Mouse (Mus musculus) gastrocnemius, adult 18-20 months (tissue): Measurements from ENCODE around the gene Cox14. TPM values are rescaled to one million over a fixed set of nuclear protein-coding genes. Genes with fewer than 3 reads are reported as not detected.
"Not testable (repeated sequence)": the region's sequence is repeated elsewhere in the genome, so short reads cannot be mapped to it uniquely, and the experiment has no call there.

Source experiments
- DNase-seq: peaks from one replicate; pipeline ENCODE4 v3.0.0; 2021; ENCODE audit warnings: low spot score
- long read RNA-seq, 2 experiments: library from polyadenylated mRNA; stranded (forward); transcript quantifications; one replicate each; pipeline ENCODE4 v2.0.0; 2021
- total RNA-seq, 2 experiments: library from RNA; stranded (reverse); gene quantifications; 2 replicates each; pipeline ENCODE4 v1.2.3; 2021

Gene Cox14
- total RNA-seq: 100 to 1,000 TPM; 139 to 156 TPM
- long read RNA-seq, experiment 1, transcript Cox14-201 (2 exons, 723 nt): major isoform, 316 of 330 reads
- long read RNA-seq, experiment 1, partial matches to known transcripts: 12 of 330 reads
- long read RNA-seq, experiment 1, other reads (novel, unspliced or antisense): 2 of 330 reads
- long read RNA-seq, experiment 2, transcript Cox14-201 (2 exons, 723 nt): major isoform, 250 of 262 reads
- long read RNA-seq, experiment 2, partial matches to known transcripts: 9 of 262 reads
- long read RNA-seq, experiment 2, other reads (novel, unspliced or antisense): 3 of 262 reads

DNA sequence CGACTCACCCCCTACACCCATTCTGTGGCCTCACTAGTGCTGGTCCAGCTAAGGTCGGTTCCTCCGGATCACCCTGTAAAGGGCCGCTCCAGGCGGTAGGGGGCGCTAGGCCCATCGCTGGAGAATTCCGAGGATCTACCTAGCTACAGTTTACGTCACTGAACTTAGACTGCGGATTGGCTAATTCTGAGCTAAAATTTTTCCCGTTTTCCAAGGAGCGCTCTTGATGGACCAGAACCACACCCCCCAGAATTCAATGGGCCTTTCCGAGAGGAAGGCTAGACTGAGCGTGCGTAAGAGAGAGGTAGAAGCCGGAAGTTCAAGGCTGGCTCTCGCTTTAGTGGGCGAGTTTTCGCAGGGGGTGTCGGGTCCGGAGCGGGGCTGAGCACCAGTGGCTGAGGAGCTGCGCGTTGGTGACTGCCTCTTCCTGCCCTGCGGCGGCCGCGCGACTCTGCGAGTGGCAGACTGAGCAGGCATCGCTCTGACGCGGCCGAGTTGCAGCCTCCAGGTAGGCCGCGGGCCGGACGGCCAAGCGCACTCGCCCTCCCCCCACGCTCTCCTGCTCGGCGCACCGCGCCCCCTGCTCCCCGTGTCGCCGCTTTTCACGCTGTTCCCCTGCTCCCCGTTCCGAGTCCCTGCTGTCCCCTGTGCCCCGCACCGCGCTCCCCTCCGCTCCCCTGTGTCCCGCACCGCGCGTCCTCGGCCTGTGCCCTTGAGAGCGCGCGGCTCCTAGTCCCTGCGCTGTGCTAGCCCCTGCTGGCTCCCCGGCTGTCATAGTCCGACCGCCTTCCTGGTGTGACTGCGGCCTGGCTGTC lies at the start of gene Cox14:
Gene Cox14 (plus strand): TSS at position 278 of the 815 bp plus-strand sequence.
- DNase-seq: peak; percentile 97

DNA sequence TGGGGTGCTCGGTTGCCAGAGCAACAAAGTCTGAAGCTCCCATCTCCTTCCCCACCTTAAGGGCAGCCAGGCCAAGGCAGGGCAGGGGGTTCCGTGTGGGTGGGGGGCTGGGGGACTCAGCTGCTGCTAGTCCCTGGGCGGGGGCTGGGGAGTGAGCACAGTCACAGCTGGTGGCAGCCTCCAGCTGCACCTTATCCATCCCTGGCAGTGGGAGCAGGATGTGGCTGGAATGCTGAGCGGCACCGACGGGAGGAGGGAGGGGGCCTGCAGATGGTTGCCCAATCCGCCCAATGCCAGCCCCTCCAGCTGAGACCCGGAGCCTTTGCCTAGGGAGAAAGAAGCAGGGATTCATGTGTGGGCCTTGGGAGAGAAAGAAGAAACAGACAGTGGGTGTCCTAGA lies 48.3 kb upstream of the Cox14 start:
- no peak for DNase-seq

DNA sequence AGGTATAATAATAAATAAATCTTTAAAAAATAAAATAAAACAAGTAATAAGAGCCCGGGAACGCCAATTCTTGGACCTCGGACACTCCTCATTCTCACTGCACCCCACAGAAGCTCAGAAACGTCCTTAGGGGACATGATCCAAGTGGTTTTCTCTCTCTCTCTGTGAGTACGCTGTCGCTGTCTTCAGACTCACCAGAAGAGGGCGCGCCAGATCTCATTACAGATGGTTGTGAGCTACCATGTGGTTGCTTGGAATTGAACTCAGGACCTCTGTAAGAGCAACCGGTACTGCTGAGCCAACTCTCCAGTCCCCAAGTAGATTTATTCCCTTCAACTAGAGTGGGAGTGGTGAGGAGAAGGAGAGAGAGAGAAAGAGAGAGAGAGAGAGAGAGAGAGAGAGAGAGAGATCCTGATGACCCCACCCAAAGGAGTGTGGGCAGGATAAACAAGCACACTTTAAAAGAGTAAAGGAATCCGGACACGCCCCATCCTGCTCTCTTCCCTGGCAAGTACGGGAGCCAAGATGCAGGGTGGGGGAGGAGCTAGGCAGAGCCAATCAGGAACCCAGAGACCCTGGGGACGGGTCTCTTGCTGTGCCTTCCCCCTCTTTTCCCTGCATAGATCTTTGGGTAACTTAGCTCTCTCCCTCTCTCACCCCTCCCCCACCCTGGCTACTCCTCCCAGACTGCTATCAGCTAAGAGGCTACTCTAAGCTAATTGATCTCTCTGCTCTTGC lies 47.2 kb upstream of the Cox14 start:
- no peak for DNase-seq

DNA sequence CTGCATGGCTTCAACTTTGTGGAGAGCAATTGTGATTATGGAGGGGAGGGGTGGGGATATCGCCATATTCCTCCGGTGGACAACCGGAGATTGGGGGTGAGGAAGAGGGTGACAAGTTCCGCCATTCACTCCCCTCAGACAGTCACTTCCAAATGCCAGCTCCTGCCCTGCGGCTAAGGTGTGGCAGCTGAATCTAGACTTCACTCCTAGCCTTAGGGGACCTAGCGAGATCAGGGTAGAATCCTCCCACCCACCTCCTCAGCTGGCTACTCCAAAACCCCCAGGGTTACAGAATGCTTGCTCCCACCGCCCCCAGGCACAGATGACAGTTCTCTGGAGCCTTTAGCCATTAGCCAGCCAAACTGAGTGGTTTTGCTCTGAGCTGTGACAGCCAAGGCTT lies 46.4 kb upstream of the Cox14 start:
- DNase-seq: no peak

DNA sequence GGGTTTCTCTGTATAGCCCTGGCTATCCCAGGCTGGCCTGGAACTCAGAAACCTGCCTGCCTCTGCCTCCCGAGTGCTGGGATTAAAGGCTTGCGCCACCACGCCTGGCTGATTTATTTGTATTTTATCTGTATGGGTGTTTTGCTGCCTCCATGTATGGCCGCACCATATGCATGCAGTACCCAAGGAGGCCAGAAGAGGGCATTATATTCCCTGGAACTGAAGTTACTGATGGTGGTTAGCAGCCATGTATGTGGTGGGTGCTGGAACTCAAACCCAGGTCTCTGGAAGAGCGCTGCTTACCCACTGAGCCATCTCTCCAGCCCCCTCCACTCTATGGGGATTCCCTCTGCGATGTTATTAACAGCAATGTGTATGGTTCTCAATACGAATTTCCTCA lies 42.5 kb upstream of the Cox14 start:
- no peak for DNase-seq

DNA sequence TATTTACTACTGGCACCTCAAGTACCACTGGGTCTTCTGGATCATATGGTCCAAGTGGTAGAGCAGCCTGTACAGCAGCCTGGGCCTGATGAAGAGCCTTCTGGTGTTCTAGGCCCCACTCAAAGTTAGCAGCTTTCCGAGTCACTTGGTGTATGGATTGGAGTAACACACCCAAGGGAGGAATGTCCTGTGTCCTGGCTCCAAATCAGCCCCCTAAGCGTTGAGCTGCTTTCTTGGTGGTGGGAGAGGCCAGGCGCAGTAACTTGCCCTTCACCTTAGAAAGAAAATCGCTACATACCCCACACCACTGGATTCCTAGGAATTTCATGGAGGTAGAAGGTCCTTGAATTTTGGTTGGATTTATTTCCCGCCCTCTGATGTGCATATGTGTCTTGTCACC lies 41.3 kb upstream of the Cox14 start:
- no peak for DNase-seq

DNA sequence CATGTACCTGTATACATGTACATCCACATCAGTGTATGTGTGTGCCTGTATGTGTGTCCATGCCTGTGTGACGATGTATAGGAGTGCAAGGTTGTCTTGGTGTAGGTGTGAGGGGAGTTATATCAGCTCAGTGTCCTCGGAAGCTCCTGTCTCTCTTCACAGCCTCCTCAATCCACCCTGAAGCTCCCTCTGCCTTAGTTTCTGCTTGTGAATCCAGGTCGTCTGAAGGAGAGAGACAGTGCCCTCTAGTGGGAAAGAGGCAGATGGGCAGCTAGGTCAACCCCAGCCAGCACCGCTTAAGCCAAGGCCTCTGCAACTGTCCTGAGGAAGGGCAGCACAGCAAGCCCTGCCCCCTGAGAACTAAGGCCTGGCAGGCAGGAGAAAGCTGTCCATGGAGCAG lies 36.7 kb upstream of the Cox14 start:
- peak; percentile 43 for DNase-seq

DNA sequence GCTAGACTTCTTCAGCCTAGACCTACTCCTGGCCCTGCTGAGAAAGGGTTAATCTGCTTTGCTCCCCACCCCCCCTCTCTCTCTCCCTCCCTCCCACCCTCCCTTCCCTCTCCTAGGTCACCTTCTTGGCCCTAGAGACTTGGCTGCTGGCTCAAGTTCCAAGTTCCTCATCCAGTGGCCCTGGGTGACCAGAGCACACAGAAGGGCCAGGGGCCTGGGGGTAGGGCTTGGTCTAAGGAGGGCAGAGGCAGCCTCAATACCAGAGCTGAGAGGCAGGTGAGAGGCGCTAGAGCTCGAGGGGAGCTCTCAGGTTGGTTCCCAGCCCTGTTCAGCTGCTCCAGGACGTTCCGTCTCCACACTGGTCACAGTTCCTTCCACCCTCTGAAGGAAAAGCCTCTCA lies 34.5 kb upstream of the Cox14 start:
- no peak for DNase-seq

DNA sequence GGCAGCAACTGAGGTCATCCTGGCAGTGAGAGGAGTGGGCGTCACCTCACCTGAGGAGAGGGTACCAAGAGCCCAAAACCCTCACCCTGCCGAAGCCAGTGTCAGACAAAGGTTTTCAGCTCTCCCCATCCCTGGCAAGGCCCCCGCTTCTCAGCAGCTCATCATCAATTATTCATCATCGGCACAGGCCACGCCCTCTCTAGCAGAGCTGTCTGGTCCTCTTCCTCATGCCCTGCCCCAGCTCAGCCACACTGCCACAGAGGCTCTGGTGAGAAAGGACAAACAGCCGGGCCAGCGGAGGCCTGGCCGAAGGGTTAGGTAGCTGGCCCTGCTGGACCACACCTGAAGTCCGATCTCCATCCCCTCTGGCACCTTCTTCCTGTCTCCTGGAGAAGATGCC lies 33.4 kb upstream of the Cox14 start:
- no peak for DNase-seq

DNA sequence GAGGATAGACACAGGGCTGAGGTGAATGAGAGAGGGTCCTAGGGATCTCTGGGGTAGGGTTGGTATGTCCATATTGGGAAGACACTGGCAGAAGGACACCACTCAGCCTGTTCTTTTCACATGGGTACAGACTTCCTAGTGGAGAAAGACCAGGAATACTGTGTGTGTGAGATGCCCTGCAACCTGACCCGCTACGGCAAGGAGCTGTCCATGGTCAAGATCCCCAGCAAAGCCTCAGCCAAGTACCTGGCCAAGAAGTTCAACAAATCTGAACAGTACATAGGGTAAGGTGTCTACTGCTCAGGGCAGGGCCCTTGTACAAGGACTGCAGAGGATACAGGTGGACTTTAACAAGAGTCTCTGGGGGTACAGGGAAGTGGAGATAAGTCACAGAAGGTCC lies 28.1 kb upstream of the Cox14 start:
- DNase-seq: no peak

DNA sequence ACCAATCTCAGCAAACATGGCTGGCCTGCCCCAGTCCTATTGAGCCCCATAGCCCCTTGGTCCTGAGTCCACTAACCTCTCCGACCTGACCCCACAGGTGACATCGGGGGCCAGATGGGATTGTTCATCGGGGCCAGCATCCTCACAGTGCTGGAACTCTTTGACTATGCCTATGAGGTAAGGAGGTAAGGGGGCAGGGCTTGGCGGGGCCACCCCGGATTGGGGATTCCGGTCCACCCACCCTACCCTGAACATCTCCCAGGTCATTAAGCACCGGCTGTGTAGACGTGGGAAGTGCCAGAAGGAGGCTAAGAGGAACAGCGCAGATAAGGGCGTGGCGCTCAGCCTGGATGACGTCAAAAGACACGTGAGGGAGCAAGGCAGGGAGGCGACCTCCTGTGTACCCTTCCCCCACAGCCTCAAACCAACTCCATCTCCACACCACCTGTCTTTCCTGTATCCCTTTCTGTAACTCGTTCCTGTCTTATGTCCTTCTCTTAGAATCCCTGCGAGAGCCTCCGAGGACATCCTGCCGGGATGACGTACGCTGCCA lies 26.8 kb upstream of the Cox14 start:
- no peak for DNase-seq

DNA sequence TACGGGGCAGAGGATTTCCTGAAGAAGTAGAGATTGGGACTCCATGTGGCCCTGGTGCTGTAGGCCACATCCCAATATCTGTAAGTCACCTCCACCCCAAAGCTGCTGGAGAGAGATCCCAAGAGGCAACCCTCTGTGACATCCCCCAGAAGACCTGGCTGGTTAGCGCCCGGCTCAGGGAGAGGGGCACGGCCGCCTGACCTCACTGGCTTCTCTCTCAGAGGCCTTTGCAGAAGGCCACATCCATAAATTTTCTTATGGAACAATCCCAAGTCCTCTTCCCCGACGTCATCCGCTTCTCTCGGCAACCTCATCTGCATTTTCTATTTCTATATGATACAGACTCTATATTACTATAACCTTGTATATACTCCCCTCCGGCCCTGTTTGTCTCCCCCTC lies 25.7 kb upstream of the Cox14 start:
- DNase-seq: no peak

DNA sequence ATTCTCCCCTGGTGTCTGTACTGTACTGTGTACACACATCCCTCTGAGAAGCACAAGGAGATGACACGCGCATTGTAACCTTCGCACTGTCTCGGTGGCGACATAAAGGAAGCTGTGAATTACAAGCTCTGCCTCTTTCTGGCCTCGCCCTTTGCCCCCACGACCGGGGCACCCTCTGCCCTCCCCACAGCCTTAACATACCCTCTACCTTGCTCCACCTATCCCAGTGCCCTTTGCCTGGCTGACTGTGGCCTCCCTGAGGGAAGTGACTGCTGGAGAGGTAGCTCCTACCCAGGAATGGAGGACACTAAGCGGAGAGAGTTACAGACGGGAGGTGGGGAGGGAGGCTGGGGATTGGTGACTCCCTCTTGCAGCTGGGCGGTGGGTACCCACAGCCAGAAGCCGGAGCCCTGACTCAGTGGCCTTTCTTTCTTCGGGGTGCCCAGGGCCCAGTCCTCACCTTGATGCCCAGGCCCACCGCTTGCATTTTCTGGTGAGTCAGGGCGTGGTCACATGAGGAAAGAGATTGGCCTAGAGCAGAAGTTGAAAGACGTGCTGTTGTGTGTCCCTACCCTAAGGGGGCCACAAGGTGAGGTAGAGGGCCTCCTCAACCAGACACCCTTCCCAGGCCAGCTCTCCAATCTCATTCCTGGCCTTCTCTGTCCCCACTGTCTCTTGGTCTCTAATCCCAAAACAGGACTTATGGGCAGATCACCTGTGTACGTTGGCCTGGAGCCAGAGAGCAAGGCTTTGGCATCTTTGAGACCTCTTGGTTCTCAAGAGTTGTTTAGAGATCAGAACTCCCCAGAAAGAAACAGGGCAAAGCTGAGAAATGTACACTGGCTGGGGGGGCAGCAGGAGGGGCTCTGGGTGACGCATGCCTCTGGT lies 25.0 kb upstream of the Cox14 start:
- DNase-seq: no peak

DNA sequence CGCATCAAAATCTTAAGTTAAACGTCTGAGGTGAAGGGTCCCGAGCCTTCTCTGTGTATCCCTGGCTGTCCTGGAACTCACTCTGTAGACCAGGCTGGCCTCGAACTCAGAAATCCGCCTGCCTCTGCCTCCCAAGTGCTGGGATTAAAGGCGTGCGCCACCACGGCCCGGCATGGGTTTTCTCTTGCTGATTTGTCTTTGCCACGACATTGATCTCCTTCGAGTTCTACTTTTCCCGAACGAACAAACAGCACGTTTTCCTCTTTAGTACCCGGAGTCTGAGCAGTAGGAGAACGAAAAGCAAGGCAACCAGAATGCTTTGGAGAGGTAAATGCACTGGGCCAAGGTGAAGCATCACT lies 23.8 kb upstream of the Cox14 start:
- not testable (repeated sequence) for DNase-seq

DNA sequence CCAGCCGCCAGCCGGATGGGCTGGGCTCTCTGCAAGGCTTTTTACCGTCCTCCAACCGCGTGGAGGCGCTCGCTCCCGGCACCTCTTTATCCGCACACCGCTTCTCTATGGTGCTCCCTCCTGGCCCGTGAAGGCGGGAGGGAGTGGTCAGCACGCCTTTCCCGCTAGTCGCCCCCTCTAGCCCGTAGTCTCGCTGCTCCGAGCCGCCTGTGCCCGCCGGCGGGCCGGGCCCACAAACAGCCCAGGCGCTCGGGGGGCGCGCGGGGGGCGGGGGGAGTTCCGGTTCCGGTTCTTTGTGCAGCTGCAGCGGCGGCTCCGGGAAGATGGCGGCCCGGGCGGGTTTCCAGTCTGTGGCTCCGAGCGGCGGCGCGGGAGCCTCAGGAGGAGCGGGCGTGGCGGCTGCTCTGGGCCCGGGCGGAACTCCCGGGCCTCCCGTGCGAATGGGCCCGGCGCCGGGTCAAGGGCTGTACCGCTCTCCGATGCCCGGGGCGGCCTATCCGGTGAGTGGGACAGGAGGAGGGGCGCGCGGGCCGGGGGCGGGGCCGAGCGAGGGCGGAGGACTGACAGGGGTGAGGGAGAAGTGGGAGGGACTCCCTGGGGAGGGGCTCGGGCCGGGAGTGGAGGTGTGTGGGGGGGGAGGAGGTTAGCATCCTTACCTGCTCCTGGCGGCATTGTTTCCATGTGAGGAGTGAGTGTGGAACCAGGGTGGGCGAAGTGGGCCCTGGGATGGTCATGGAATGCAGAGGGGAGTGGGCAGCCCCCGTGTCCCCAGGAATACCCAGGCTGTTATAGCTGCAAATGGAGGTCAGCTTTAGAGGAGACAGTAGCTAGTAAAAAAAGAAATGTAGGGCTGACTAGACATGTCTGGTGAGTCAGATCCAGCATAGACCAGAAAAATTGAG lies 23.2 kb upstream of the Cox14 start, which contains the start of gene Smarcd1:
Gene Smarcd1 (plus strand): TSS at position 131 of the 902 bp plus-strand sequence.
- DNase-seq: peak; percentile 93

DNA sequence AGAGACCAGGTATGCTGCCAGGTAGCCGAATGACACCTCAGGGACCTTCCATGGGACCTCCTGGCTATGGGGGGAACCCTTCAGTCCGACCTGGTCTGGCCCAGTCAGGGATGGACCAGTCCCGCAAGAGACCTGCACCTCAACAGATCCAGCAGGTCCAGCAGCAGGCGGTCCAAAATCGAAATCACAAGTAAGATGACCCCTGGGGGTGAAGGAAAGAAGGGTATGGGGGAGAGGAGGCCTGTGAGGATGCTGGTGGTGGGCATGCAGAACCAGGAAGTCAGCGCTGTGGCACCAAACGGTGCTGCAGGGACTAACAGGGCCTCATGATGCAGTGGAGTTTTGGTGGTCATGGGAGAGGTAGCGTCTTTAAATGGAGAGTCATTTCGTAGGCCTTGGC lies 22.3 kb upstream of the Cox14 start:
- DNase-seq: no peak

DNA sequence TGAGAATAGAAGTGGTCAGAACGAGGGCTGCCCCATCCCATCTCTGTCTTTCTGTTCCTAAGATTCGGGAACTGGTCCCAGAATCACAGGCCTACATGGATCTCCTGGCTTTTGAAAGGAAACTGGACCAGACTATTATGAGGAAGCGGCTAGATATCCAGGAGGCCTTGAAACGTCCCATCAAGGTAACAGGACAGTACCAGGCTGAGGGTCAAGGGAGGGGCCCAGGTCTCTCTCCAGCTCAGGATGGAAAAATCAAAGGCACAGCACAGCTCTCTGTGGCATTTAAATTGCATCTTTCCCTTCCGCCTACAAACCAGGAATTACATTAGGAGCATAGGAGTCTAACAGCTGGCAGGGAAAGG lies 21.8 kb upstream of the Cox14 start:
- DNase-seq: no peak

DNA sequence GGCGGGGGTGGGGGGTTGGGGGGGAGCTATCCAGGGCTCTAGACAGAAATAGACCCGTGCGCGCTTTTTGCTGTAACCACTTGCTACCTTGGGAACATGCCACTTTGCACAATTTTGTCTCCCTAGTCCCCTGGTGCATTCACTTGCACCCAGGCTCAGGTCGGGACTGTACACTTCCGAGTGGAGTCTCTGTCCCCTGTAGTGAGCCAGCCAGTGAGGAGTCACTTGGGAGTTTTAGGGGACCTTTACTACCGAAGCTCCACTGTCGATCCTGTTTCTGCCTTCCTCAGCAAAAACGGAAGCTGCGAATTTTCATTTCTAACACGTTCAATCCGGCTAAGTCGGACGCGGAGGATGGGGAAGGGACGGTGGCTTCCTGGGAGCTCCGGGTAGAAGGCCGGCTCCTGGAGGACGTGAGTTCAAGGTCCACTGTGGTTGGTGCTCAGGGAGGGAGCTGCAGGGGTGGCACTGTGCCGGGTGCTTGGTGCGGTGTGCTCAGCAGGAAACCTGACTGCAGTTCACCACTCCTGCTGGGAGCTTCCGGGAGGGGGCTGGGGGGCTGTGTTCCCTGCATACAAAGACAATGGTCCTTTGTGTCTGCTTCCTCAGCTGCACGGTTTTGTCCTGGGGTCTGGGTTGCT lies 21.3 kb upstream of the Cox14 start:
- no peak for DNase-seq

DNA sequence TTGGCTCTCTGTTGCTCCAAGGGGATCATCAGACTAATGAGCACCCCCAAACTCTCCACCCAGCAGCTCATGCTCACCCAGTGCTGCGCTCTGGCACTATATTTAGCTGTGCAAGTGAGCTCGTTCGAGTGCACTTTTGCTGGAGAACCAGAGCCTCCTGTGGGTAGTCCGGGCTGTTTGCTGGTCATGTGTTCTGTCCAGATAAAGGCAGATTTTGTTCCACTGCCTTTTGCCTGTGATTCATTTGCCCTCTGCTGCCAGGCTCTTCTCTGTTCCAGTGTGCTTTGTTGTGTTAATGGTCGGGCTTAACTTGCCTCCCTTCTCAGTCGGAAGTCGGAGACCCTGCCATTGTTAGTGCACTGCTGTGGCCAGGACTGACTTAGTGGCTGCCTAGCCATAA lies 20.5 kb upstream of the Cox14 start:
- DNase-seq: no peak
